Mouse (Mus musculus) limb, embryonic 11.5 days (tissue): ENCODE measurements around the gene Tmprss4. TPM values are rescaled to one million over a fixed set of nuclear protein-coding genes. Genes with fewer than 3 reads are reported as not detected.

Experiments
- ATAC-seq: fragments of 200-750 bp; cut with Nextera tagmentation; 2 replicates; pipeline ENCODE4 v1.8.0; 2017; ENCODE audit warnings: low read depth; ENCODE audit not compliant: insufficient number of reproducible peaks, low FRiP score, low TSS enrichment
- DNase-seq: peaks from one replicate; pipeline ENCODE4 v3.0.0-alpha.2; 2015; ENCODE audit warnings: low spot score
- H3K27ac ChIP-seq: fragments of 300-500 bp; sonication (generic); replicated peaks from 2 replicates; pipeline ENCODE4 v1.5.1; 2014; ENCODE audit warnings: low read depth, mild to moderate bottlenecking, low read length
- H3K27me3 ChIP-seq: fragments of 300-500 bp; sonication (generic); 2 replicates; pipeline ENCODE4 v1.6.1; 2014; ENCODE audit warnings: mild to moderate bottlenecking, low read length, mixed read lengths; ENCODE audit not compliant: control insufficient read depth, insufficient read depth
- H3K36me3 ChIP-seq: fragments of 300-500 bp; sonication (generic); 2 replicates; pipeline ENCODE4 v1.6.1; 2014; ENCODE audit warnings: mild to moderate bottlenecking, low read length, moderate library complexity, mixed read lengths; ENCODE audit not compliant: control insufficient read depth, insufficient read depth
- H3K4me1 ChIP-seq: fragments of 300-500 bp; sonication (generic); 2 replicates; pipeline ENCODE4 v1.6.1; 2014; ENCODE audit warnings: low read length, mixed read lengths; ENCODE audit not compliant: control insufficient read depth, insufficient read depth
- H3K4me2 ChIP-seq: fragments of 300-500 bp; sonication (generic); 2 replicates; pipeline ENCODE4 v1.6.1; 2014; ENCODE audit warnings: low read depth, mild to moderate bottlenecking, moderate library complexity; ENCODE audit not compliant: severe bottlenecking
- H3K4me3 ChIP-seq: fragments of 300-500 bp; sonication (generic); 2 replicates; pipeline ENCODE4 v1.5.1; 2014; ENCODE audit warnings: low read depth, low read length
- H3K9ac ChIP-seq: fragments of 300-500 bp; sonication (generic); 2 replicates; pipeline ENCODE4 v1.6.1; 2014; ENCODE audit warnings: mild to moderate bottlenecking, low read length
- H3K9me3 ChIP-seq: fragments of 300-500 bp; sonication (generic); 2 replicates; pipeline ENCODE4 v1.6.1; 2016; ENCODE audit warnings: low read length; ENCODE audit not compliant: control insufficient read depth
- WGBS: fragments of 180-500 bp; shearing (Covaris S2); extraction: QIAGEN DNeasy Blood & Tissue Kit; methylation state at CpG from one replicate; pipeline ENCODE4 v1.1.7; 2014; 5-methylcytosine and 5-hydroxymethylcytosine counted together
- polyA plus RNA-seq: library from polyadenylated mRNA; unstranded; fragments of >200 nt; fragmentation: Nextera tagmentation; extraction: Ambion mirVana; gene quantifications from 2 replicates; pipeline ENCODE4 v1.2.1, GENCODE M21; 2014

Tmprss4 gene
- polyA plus RNA-seq, 1 experiment from 2014 or later = 0.16 TPM

GRCm38 (mm10) chr9:45139082-45139481, 64.8 kb downstream of the Tmprss4 start:
- peaks cover 63% of the 10 kb centered on the region for H3K4me1 ChIP-seq
- H3K4me3 ChIP-seq = peak overlapping the region; percentile 44
- H3K4me2 ChIP-seq = peak overlapping the region; percentile 97
- H3K27me3 ChIP-seq = peaks cover 7% of the 10 kb centered on the region; the same call in 1 of the 2 replicates
- no peaks in the 10 kb centered on the region; the same call in 1 of the 2 replicates for H3K36me3 ChIP-seq
- H3K27ac ChIP-seq = no peak overlapping the region
- H3K9ac ChIP-seq = no peak overlapping the region
- DNase-seq (no peak), ATAC-seq (no peak)
- 2% methylated on average over 7 of the region's 7 CpGs for WGBS
- no peaks in the 10 kb centered on the region for H3K9me3 ChIP-seq

GRCm38 (mm10) chr9:45138191-45139032, 65.5 kb downstream of the Tmprss4 start, which contains the start of gene Scn4b:
Gene Scn4b, plus strand, starts transcription at chr9:45138395.
- no peak for ATAC-seq
- Histone ChIP-seq H3K9ac (0 out of 2 replicates have a peak within 1 kb of the TSS, but pooled peaks have one; percentile 39), H3K27ac (no peak within 1 kb of the TSS), H3K9me3 (no peaks in the 10 kb centered on the region), H3K36me3 (no peaks in the 10 kb centered on the region; the same call in 1 of the 2 replicates), H3K4me3 (peak within 1 kb of the TSS; percentile 44), H3K4me1 (peaks cover 63% of the 10 kb centered on the region), H3K4me2 (peak within 1 kb of the TSS; percentile 97), H3K27me3 (peaks cover 7% of the 10 kb centered on the region; the same call in 1 of the 2 replicates)
- DNase-seq = peak; percentile 73
- under 1% methylated on average over 75 of the region's 76 CpGs for WGBS

DNA sequence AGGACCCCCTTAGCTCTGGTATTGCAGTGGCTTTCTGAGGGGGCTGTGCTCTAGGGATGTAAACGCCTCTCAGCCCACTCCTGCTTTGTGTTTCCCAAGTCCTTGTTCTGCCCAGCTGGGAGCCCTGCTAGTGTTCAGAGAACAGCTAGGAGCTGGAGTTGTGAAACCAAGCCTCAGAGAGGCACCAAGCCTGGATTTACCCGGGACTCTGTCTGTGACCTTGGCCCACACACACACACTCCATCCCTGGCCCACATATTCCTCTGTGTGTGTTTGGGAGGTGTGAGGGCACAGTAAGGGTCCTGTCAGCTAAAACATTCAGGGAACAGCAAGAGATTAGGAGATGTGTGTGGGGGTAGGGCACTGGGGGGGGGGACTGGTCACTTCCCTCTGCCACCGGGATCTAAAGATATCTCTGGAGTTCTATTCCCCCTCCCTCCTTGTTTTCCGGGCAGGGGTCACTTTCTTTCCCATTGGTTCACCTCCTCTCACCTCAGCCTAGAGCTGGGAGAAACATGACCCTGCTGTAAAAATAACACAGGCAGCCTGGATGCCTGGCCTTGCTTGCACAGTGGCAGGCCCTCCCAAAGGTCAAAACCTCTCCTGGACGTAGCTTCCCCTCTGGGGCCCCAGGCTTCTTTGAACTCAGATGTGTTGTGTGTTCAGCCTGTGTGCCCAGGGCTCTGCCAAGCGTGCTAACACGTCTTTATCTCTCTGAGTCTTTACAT, 67.3 kb downstream of the Tmprss4 start:
- H3K27ac ChIP-seq = 0 out of 2 replicates have a peak overlapping the region, but pooled peaks have one; percentile 16
- H3K9ac ChIP-seq = no peak overlapping the region
- DNase-seq (peak; percentile 64), ATAC-seq (no peak)
- WGBS = 0% methylated on average over 7 of the region's 7 CpGs
- no peak overlapping the region for H3K4me2 ChIP-seq
- no peaks in the 10 kb centered on the region for H3K9me3 ChIP-seq
- no peak overlapping the region for H3K4me3 ChIP-seq
- peaks cover 7% of the 10 kb centered on the region; the same call in 1 of the 2 replicates for H3K27me3 ChIP-seq
- peaks cover 61% of the 10 kb centered on the region for H3K4me1 ChIP-seq
- no peaks in the 10 kb centered on the region; the same call in 1 of the 2 replicates for H3K36me3 ChIP-seq

- no peak overlapping the region for H3K4me3 ChIP-seq
- H3K4me2 ChIP-seq = no peak overlapping the region
- DNase-seq = peak; percentile 74
- H3K9ac ChIP-seq = no peak overlapping the region
- no peak overlapping the region for H3K27ac ChIP-seq
- no peaks in the 10 kb centered on the region for H3K27me3 ChIP-seq
- H3K36me3 ChIP-seq = no peaks in the 10 kb centered on the region; the same call in 1 of the 2 replicates
- no peak for ATAC-seq
- peaks cover 38% of the 10 kb centered on the region for H3K4me1 ChIP-seq
- H3K9me3 ChIP-seq = no peaks in the 10 kb centered on the region
- 27% methylated on average over 5 of the region's 5 CpGs for WGBS
These were observed 70.2 kb downstream of the Tmprss4 start for GRCm38 (mm10) chr9:45133484-45134310.

DNA sequence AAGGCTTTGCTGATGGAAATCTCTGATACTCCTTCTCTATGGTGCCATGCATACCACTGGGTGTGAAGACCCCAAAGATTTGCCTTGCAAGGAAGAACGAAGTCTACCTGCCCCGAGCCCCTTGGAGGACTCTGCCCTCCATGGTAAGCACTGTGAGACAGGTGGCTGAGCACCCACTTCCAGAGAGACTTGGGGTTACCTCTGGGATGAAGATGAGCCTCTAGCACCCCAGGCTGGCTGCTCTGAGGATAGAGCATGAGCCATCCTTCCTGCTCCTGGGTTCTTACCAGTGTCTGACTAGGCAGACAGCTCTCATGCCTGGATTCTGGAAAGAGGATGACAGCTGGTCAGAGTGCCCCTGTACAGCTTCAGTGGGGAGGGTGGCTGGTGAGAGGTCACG, 73.8 kb downstream of the Tmprss4 start:
- no peaks in the 10 kb centered on the region for H3K27me3 ChIP-seq
- H3K27ac ChIP-seq = no peak overlapping the region
- H3K4me3 ChIP-seq = no peak overlapping the region

DNA sequence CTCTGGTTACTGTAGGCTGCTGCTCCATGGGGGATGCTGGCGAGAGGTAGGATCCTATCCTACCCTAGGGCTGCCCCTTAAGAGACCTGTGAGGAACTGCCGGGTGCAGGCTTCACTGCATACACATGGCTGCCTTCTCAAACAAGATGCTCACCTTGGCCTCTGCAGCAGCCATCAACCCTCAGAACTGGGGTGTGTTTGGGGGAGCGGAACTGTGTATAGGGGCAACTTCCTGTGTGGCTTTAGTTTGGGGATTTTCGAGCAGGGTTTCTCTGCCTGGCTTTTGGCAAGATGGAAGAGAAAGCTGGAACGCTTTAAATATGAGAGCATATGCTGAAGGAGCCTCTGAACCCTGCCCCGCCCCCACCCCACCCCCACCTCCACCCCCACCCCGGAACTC, 77.0 kb downstream of the Tmprss4 start:
- peaks cover 4% of the 10 kb centered on the region; the same call in 1 of the 2 replicates for H3K36me3 ChIP-seq
- peaks cover 6% of the 10 kb centered on the region for H3K4me1 ChIP-seq
- no peak overlapping the region for H3K9ac ChIP-seq
- DNase-seq (no peak), ATAC-seq (no peak)
- H3K27ac ChIP-seq = no peak overlapping the region
- H3K4me2 ChIP-seq = no peak overlapping the region
- no peaks in the 10 kb centered on the region for H3K9me3 ChIP-seq
- H3K4me3 ChIP-seq = no peak overlapping the region
- H3K27me3 ChIP-seq = no peaks in the 10 kb centered on the region
- WGBS = 58% methylated on average over 7 of the region's 7 CpGs

More for the DNA sequence above, 73.8 kb downstream of the Tmprss4 start:
- no peak for DNase-seq
- Histone ChIP-seq H3K4me2 (no peak overlapping the region), H3K9ac (no peak overlapping the region), H3K36me3 (peaks cover 4% of the 10 kb centered on the region; the same call in 1 of the 2 replicates), H3K4me1 (peaks cover 9% of the 10 kb centered on the region), H3K9me3 (no peaks in the 10 kb centered on the region)
- 89% methylated on average over 3 of the region's 3 CpGs for WGBS
- ATAC-seq = no peak

DNA sequence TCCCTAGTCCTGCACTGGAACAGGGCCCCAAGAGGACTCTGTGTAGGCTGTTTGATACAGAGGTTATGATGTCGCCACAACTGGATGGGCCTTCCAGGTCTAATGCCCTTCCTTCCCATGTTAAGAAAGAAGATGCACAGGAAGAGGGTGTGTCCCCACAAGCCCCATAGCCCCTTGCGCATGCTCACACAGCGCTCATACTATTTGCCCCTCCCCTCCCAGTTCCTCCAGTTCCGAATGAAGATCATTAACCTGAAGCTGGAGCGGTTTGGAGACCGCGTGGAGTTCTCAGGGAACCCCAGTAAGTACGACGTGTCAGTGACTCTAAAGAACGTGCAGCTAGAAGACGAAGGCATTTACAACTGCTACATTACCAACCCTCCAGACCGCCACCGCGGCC, 78.7 kb downstream of the Tmprss4 start:
- 95% methylated on average over 14 of the region's 14 CpGs for WGBS
- Histone ChIP-seq H3K4me1 (peaks cover 13% of the 10 kb centered on the region), H3K4me2 (no peak overlapping the region), H3K27me3 (no peaks in the 10 kb centered on the region), H3K27ac (no peak overlapping the region), H3K9me3 (no peaks in the 10 kb centered on the region), H3K9ac (no peak overlapping the region), H3K4me3 (no peak overlapping the region), H3K36me3 (peaks cover 4% of the 10 kb centered on the region; the same call in 1 of the 2 replicates)
- ATAC-seq (no peak), DNase-seq (no peak)
